Mouse (Mus musculus) heart, adult 2 months (tissue): ENCODE results near the gene Rnaseh2c.

ENCODE experiments used
- CTCF ChIP-seq: fragments of 200-600 bp; IDR thresholded peaks from 2 replicates; pipeline ENCODE4 v1.8.1; 2022; ENCODE audit warnings: antibody characterized with exemption, mild to moderate bottlenecking, moderate library complexity
- EP300 ChIP-seq: fragments of 200-500 bp; IDR thresholded peaks from 2 replicates; pipeline ENCODE4 v1.6.1; 2011; ENCODE audit warnings: low read depth, low read length, control low read depth; ENCODE audit not compliant: insufficient read depth
- POLR2A ChIP-seq: fragments of 200-500 bp; IDR thresholded peaks from 2 replicates; pipeline ENCODE4 v1.6.1; 2011; ENCODE audit warnings: mild to moderate bottlenecking, low read depth, low read length, control low read depth; ENCODE audit not compliant: insufficient read depth

DNA sequence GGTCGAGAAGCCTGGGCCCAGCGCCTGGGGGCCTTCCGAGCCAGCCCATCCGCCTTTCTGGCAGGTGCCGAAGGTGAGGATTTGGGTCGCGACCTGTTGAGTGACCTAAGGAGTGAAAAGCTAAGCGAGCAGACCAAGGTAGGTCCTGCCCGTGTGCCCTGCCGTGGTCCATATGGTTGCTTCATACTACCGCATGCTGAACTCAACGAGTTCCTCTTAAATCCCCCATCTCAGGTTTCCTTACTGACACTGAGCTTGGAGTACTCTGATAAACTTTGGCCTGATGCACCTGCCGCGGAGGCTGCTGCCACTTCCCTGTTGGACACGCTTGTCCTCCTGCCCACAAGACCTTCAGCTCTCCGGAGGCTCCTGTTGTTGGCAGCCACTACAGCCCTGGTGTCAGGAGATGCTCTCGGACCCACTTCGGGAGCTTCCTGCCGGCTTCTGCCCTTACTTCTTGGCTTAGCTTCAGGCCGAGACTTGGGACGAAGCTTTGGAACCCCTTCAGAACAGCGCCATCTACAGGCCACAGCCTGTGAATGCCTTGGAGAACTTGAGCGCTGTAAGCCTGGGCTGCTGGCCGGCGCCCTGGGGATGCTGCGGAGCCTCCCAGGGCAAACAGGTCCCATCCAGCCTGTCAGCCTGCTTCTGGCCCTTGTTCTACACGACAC is 33.1 kb upstream of the Rnaseh2c start:
- TF ChIP-seq EP300 = peak; percentile 68
- no peak for TF ChIP-seq POLR2A
- peak; percentile 89 for TF ChIP-seq CTCF
